Mouse (Mus musculus) T-helper 17 cell (primary cell): ENCODE measurements at regions not wholly inside any gene's neighbourhood (a gene's known extent, or its start where the extent isn't known, plus 50 kb on each side); places are given as distances from the start of the nearest gene placed in this dataset.

ENCODE experiments used
- in situ Hi-C, 2 experiments: fragments of 300-600 bp; cut with MboI, MseI; formaldehyde crosslinking; loops; 1 replicate in 1 of 2; 2 replicates in 1 of 2; pipeline ENCODE4 v1.15.1; 2025; ENCODE audit warnings: high pct_unique_total_duplicates in 2 of 2

GRCm38 (mm10) chr3:82214566-82215465 lies 69.2 kb upstream of the Gucy1a1 start:
- in situ Hi-C loops: no loop called here

GRCm38 (mm10) chr3:82207321-82207720 lies 61.7 kb upstream of the Gucy1a1 start:
- in situ Hi-C loops: no loop called here
